Mouse (Mus musculus): ENCODE results near the gene Akna.

The Akna gene

DNA sequence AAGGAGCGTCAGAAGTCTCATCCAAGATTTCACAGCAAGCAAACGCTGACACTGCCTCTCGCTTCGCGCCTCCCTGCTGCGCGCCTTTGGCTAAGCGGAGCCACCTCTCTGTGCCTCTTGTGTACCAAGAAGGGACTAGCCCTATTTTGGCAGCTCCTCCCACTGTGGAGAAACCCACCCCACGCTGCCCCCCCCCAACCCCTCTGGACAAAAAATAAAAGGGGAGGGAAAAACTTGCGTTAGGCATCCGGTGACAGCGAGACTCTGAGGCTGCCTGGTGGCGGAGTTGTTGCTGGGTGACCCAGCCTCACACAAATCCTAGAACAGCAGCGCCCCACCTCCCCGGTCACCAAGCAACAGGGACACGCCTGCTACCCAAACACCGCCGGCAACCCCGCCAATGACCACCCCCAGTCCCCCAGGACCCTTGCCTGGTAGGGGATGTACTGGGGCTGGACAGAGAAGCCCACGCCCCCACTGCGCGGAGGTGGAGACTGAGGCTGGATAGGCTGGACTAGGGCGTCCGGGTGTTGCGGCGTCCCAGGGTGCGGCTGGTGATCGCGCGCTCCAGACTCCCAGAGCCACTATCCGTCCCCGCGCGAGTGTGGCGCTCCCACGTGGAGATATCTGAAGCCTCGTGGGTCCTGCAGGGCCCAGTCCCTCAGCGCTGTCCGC, 6.9 kb upstream of the Akna start:
- no peak for DNase-seq (ENCODE audit: low read depth in 1 of 2, low spot score in 2 of 2)

DNA sequence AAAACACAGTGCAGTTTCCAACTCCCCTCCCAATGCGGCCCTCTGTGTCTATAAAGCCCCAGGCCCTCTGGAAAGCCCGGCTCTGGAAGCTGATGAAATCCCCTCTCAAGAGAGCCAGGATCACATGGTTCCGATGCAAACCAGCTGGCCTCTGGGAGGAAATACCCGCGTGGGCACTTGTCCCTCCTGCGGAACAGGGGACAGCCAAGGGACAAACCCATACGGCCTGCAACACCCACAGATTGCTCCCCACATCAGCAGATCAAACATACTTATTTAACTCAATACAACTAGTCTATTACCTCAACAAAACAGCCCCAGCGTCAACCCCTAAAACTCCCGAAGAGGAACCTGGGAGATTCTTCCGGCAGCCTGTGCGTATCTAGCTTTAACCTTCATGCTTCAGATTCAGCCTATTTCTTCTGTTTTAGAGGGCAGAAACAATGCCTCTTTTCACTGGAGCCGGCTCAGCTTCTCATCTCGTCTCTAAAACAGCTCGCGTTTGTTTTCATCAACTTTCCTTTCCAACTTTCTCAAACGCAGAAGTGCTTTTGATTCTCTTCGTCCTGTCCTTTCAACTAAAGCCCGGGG, 6.3 kb upstream of the Akna start:
- DNase-seq (ENCODE audit: low read depth in 1 of 2, low spot score in 2 of 2) = no peak

DNA sequence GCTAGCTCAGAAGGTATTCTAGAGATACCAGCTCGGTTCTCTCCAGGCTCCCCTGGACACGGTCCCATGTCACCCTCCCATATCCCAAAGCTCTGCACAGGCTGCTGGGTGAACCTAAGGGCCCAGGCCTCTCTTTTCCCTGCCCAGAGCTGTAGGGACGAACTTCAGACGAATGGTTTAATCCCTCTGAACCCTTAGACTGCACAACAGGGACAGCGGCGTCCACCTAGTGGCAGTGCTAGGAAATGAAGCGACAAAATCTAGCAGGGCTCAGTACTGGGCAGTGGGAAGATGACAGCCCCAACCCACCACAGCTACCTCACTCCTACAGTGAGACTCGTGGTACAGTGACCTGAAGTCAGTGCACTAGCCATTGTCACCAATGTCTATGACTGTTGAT, 5.5 kb upstream of the Akna start:
- no peak for DNase-seq (ENCODE audit: low read depth in 1 of 2, low spot score in 2 of 2)

DNA sequence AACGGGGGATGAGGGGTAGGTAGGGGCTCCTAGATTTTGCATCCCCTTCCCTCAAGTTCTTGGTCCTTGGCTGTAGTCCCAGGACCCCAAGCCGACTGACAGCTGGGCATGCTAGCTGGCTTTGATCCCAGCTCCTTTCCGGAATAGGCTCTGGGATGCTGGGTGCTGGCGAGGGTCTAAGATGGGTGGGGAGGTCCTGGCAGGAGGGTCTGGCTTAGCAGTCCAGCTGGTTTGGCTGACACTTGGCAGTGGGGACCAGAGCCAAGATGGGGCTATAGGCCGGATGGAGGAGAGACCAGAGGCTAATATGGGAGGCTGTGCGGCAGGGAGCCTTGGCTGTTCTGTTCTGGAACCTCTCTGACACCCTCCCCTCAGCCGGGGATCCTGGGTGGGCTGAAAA, 5.1 kb upstream of the Akna start:
- DNase-seq (ENCODE audit: low read depth in 1 of 2, low spot score in 2 of 2) = no peak

DNA sequence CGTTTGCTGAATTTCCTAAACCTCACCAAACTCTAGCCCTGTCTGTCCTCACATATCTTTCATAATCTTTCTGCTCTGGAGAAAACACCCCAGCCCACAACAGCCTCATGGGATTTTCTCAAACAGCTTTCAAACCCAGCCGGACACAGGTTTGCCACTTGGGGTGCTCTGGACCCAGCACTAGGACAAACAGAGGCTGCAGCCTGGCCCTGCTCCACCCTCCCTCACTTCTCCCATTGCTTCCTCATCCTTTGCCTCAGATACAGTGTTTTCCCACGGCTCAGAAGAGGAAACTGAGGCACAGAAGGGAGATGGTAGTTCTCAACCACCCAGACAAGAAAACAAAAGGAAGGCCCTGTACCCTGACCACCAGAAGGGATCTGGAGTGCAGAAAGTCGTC, 2.5 kb upstream of the Akna start:
- DNase-seq (ENCODE audit: low read depth in 1 of 2, low spot score in 2 of 2) = no peak

DNA sequence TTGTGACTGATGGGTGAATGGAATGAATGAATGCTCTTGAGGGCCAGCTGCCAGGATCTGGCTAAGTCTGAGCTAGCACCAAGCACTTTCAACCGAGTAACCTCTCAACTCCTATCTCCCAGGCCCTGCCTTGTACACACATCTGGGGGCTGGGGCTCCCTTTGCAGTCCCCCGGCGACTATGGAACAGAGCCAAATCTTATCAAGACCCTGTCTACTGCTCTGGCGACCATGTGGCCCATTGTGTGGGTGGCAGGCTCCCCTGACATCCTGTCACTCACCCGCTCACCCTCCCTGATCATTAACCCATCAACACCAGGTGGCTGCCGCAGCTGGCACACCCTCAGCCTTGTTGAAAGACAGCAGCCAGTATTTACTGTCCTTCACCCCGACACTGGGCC, 1.9 kb upstream of the Akna start:
- DNase-seq (ENCODE audit: low read depth in 1 of 2, low spot score in 2 of 2) = no peak

DNA sequence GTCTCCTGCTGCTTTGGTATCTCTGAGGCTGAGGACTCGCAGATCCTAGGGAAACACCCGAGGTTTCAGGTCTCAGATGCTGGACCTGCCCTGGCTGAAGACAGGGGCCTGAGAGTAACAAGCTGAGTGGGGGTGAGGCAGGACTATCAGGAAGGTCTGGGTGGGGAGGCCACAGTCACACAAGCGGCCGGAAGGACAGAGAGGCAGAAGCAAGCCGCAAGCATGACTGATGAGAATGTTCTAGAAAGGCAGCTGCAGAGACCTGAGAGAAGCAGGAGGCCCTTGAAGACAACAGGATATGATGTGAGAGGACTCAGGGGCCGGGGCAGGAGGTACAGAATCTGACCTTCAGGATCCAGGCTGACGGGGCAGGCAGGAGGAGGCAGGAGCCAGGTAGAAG, 1.1 kb upstream of the Akna start:
- no peak for DNase-seq (ENCODE audit: low read depth in 1 of 2, low spot score in 2 of 2)

DNA sequence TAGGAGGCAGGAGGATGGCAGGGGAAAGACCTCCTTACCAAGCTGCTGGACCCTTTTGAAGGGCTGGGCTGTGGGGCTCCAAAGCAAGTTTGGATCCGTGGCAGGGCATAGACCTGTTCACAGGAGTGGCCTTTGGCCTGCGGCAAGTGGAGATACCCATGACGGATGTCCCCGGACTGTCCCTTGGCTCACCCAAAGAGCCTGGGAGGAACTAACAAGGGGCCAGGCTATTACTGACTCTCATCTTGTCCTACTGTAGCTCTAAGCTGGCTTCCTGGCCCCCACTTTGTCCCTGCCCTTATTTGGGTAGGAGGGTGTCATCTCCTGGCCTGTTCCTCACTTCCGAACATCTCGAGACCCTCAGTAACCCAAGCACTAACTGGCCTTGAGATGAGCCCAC, 596 bp downstream of the Akna start:
- DNase-seq (ENCODE audit: low read depth in 1 of 2, low spot score in 2 of 2) = no peak

DNA sequence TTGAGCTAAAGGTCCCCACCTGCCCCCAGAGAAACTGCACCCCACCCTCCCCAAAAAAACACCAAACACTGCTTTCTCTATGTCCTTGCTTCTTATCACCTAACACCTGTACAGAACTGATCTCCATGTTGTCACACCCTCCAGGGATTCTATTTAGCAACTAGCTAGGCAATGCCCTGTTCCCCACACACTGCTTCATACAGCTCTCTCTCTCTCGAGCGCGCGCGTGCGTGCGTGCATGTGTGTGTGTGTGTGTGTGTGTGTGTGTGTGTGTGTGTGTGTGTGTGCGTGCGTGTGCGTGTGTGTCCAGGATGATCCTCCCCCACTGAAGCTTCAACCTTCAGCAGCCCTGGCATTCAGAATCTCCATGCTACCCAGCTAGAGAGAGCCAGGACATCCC, 1.1 kb downstream of the Akna start:
- no peak for DNase-seq (ENCODE audit: low read depth in 1 of 2, low spot score in 2 of 2)

DNA sequence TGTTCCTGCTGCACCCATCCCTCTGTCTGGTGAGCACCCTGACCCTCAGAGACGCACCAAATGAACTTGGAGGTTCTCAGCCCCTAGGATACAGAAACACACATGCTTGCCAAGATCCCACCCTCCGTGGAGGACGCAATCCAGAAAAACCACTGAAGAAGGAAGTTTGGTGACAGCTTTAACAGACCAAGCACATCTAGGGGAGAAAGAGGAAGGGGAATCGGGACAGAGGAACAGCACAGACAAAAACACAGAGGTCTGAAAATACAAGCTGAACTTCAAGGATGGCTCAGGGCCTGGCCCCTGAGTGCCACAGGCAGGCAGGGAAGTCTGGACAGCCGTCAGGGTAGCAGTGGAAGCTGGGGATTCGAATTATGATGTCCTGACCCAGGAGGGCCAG, 1.5 kb downstream of the Akna start:
- DNase-seq (ENCODE audit: low read depth in 1 of 2, low spot score in 2 of 2) = peak in 1 of 2 experiments; percentile 38

DNA sequence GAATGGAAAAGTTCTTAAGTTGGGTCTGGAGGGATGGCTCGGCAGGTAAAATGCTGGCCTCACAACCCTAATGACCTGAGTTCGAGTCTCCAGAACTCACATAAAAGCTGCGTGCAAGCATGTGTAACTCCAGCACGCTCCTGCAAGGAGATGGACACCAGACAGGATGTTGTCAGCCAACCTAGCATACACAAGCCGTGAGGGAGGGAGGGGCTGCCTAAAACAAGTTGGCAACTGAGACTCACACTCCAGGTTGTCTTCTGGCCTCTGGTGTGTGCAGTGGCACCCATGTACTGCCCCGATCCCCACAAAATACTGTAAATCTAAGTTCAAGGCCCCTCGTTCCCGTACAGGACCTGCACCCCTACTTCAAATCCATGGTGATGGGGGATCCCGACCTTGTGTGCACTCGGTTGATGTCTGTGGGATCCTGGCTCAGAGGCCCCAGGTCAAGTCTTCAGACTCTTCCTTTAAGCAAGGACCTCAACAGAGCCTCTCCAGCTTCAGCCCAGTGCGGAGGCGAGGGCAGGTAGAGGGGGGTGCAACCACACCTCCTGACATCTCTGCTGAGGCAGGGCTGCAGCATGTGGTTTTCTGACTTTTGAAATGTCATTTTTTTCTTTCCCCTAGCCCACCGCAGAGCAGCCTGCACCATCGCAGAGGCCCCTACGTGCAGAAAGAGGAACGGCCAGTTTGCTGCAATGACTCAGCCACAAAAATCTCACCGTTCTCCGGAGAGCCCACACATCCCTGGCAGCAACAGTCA, 2.4 kb downstream of the Akna start:
- no peak for DNase-seq (ENCODE audit: low read depth in 1 of 2, low spot score in 2 of 2)

DNA sequence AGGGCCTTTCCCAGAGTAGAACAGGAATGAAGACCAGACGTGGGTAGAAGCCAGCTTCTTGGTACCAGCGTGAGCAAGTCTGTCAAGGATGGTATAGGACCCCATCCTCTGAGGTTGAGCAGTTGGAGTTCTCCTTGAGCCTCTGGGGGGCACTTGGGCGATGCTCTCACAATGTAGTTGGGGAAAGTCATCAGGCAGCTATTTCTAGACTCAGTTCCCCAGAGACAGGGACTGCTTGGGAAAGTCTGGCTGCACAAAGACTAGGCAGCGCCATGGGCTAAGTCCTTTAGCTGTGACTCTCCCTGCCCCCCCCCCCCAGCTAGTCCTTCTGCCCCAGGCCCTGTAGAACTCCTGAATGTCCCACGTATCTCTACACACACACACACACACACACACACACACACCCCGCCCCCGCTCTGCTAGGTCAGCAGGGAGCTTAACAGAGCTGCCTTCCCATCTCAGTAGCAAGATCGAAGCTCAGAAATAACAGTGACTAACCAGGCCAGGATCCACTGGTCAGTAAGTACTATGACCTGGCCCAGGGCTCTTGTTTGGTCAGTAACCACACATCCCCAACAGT, 3.4 kb downstream of the Akna start:
- no peak for DNase-seq (ENCODE audit: low read depth in 1 of 2, low spot score in 2 of 2)

DNA sequence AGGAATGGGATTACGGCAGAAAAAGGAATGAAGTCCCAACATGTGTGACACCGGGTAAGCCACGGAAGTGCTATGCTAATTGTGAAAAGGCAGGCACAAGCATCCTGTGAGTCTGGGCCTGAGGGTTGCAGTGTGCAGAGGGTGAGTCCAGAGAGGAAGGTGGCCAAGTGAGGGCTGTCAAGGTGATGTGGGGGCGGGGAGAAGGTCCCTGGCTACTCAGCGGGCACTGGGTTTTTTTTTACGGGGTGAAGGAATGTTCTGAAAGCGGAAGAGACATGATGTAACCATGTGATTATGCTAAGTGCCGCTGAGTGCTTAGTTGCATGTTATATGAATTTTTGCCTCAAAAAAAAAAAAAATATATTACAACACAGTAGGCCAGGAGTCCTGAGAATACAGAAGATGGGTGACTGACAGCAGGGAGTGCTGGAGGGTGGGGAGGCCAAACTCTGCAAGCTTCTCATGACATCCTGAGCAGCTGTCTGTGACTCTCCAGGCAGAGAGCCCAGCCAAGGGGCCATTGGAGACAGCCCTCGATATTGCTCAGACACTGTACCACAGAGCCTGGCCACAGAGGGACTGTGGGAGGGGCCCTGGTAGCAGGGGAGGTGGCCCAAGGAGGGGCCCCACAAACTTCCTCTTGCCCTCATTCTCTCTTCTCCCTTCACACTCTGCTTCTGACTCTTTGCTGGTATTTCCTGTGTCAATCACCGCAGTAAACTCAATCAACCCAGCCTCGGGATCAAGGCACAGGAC, 4.1 kb downstream of the Akna start:
- peak; percentile 54 to 66 for DNase-seq (ENCODE audit: low read depth in 1 of 2, low spot score in 2 of 2)

DNA sequence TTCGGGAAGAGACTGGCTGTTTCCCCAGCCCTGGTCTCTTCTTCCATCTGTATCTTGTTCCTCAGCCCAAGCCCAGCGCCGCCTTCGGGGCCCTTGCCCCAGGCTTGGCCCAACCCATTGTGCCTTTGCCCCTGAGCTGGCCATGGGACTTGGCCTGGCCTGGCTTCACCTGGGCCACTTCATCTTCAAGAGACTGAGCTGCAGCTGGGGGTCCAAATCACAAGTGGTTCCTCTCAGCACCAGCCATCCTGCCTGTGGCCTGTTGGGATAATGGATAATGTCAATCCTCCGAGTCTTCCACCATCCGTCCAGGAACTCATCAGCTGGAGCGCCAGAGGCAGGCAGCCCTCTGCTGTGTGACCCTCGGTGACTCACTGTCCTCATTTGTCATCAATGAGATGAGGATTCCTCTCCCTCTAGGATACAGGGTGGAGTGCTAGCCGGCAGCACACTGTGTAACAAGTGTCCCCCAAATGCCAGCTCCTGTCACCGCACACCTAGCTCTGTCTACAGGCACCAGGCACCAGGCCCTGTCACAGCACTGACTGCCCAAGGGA, 5.1 kb downstream of the Akna start:
- DNase-seq (ENCODE audit: low read depth in 1 of 2, low spot score in 2 of 2) = no peak

DNA sequence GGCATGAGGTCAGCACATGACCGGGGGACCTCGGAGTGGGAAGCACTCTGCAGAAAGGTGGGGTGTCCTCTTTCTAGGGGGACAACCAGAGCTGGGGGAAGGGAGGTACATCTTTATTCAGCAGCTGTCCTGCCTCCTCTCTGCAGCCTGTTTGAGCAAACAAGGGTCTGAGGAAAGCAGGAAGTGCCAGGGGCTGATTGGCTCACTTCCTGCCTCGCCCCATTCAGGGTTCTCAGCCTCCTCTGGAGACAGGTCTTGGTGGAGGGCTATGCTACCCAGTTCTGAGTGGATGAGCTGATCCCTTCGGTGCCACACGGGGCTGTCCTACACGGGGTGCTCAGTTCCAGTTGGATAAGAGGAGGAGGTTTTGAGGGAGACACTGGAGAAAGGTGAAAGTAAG, 11.8 kb downstream of the Akna start:
- DNase-seq (ENCODE audit: low read depth in 1 of 2, low spot score in 2 of 2) = no peak

DNA sequence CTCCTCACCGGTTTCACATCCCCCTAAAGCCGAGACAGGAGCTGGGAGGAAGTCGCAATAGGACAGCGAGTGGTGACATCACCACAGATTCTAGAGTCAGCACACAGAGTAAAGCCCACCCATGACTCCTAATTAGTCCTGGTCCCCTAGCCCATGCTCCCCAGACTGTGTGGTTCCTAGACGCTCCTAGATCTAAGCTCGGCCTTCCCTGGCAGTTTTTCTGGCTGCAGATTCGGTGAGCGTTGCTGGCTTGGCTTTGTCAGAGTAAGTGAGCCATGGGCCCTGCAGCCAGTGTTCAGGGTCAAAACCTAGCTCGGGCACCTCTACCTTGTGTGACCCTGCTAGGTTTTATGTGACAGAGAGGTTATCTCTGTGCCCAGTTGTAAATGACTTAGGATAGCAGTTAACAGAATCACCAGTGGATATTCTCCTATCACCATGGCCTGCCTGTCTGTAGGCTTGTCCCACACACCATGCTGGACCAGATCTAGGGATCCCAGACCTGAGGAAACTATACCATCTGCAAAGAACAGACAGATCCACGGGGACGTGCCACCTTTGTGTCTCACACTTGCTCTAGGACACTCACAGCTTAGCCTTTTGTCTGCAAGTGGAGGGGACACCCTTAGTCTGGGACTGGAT, 13.1 kb downstream of the Akna start:
- no peak for DNase-seq (ENCODE audit: low read depth in 1 of 2, low spot score in 2 of 2)

DNA sequence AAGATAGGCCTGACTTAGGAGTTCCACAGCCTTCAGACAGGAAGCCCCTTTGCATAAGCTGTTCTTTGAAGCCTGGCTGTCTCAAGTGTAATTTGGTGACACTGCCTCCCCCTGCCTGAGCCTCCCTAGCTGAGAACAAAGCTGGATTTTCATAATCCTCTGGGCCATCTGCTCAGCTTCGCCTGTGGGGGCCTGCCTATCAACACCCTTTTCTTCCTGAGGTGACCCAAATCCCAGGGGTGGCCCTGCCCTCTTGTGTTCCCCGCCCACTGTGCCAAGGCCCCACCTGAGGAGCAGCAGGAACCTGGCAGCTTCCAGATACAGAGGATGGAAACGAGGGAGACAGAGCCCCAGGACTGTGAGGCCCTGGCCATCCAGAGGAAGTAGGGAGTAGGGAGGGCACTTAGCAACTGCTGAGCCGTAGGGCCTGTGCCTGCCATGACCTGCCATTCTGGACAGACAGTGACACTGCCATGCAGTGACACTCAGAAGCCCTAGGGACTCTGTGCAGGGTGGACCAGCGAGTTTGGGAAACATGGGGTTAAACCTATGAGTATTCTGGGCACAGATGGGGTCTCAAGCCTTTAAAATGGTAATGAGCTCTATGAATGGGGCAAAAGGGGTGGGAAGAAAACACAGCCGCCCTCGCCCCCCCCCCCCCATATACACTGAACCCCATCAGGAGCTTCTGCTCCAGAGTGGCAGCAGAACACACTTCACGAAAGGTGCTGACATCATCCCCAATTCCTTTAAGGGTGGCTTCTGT, 13.8 kb downstream of the Akna start:
- no peak for DNase-seq (ENCODE audit: low read depth in 1 of 2, low spot score in 2 of 2)

DNA sequence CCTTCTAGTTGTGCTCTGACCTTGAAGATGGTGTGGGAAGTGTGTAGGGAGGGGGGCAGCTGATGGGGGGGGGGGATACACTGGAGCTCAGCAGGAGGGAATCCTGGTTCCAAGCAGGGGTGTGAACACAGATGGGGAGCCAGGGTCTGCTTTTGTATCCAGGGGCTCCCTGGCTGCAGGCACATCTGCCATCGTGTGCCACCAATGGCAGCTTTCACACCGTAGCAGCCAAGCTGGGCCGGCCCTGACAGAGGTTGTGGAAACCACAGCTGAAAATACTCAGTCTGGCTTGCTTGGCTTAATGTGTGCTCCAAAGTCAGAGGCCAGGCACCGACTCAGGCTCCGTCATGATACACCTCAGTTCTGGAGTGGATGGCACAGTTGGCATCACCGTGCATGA, 15.1 kb downstream of the Akna start:
- no peak for DNase-seq (ENCODE audit: low read depth in 1 of 2, low spot score in 2 of 2)

DNA sequence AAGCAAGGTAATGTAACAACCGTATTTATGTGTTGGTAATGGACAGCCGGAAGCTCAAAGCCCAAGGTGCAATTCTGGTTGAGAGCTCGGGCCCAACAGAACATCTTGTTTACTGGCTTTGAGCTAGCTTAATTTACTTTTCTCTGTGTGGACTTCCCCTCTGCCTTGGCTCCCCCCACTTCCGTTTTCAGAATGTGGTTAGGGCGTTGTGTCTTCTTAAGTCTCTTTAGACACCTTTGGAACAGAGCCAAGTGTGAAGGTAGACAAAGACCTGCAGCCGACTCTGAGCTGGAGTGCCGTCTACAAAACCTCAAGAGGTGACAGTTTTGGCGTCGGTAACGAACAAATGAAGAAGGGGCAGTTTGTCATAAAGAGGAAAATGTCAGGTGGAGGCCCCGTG, 17.4 kb downstream of the Akna start:
- peak in 1 of 2 experiments; percentile 63 for DNase-seq (ENCODE audit: low read depth in 1 of 2, low spot score in 2 of 2)

DNA sequence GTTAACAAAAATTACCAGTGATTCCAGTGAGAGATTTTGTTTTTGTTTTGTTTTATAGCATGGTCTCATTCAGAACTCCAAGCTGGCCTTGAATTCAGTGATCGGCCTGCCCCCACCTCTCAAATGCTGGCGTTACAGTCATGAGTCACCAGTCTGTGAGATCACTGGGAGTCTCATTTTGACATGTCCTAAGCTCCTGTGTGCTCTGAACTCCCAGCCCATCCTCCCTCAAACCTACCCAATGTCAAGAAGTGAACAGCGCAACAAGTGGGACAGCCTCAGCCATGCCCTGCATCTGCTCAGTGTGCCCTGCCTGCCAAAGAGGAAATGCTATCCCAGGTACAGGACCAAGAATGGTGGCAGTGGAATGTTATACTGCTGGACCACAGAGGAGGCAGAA, 17.9 kb downstream of the Akna start:
- no peak for DNase-seq (ENCODE audit: low read depth in 1 of 2, low spot score in 2 of 2)

All from monocyte, adult 2 months (primary cell).